Mouse (Mus musculus) olfactory bulb, adult 2 months (tissue): Measurements from ENCODE around the gene Ston2.

Experiments used
- CTCF ChIP-seq: fragments of 200-500 bp; IDR thresholded peaks from 2 replicates; pipeline ENCODE4 v1.5.1; 2012; ENCODE audit warnings: low read depth, mild to moderate bottlenecking, low read length, moderate library complexity; ENCODE audit not compliant: insufficient read depth
- POLR2A ChIP-seq: fragments of 200-500 bp; IDR thresholded peaks from 2 replicates; pipeline ENCODE4 v1.6.1; 2012; ENCODE audit warnings: mild to moderate bottlenecking, low read depth, low read length, moderate library complexity; ENCODE audit not compliant: insufficient read depth

GRCm38 (mm10) chr12:91589847-91590690 is 198.1 kb downstream of the Ston2 start, which contains the start of gene Gtf2a1:
- TF ChIP-seq POLR2A = peak; percentile 99
- TF ChIP-seq CTCF = no peak
